Mouse (Mus musculus): Measurements from ENCODE around the gene Chn2.

DNA sequence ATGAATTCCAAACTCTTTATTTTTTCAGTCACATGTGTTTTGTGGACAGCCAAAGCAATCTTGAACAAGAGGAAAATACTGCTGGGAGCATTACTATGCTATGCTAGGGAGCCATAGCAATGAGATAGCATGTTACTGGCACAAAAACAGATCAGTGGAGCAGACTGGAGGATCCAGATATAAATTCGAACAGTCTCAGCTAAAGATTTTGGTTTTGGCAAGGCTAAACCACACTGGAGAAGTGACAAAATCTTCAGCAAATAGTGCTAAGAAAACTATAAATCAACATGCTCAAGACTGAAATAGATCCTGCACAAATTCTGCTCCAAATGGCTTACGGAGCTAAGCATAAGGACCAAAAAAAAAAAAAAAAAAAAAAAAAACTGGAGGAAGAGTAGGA, 273.7 kb downstream of the Chn2 start:
- TF ChIP-seq POLR2A (IDR thresholded peaks at IDR 0.05; ENCODE audit: borderline replicate concordance, insufficient read depth, low read length): no peak
- no peak for TF ChIP-seq CTCF (IDR thresholded peaks at IDR 0.05; ENCODE audit: borderline replicate concordance, insufficient read depth, low read depth, low read length)

Data from cerebellum, adult 2 months (tissue).